Mouse (Mus musculus) hindbrain, embryonic 11.5 days (tissue): ENCODE data around the gene Eif3f. TPM values are rescaled to one million over a fixed set of nuclear protein-coding genes. Genes with fewer than 3 reads are reported as not detected.
A peak's percentile ranks its signal among the peaks of the same experiment; 100 is the strongest.

Experiments
- ATAC-seq: fragments of 200-750 bp; cut with Nextera tagmentation; 2 replicates; pipeline ENCODE4 v1.8.0; 2017; ENCODE audit warnings: mild to moderate bottlenecking, moderate TSS enrichment, moderate library complexity; ENCODE audit not compliant: low FRiP score
- DNase-seq: peaks from one replicate; pipeline ENCODE4 v3.0.0-alpha.2; 2015; ENCODE audit warnings: low spot score
- H3K27ac ChIP-seq: fragments of 300-500 bp; sonication (generic); 2 replicates; pipeline ENCODE4 v1.5.1; 2014; ENCODE audit warnings: mild to moderate bottlenecking, low read depth, low read length
- H3K27me3 ChIP-seq: fragments of 300-500 bp; sonication (generic); 2 replicates; pipeline ENCODE4 v1.6.1; 2014; ENCODE audit warnings: mild to moderate bottlenecking, low read length, moderate library complexity, mixed read lengths; ENCODE audit not compliant: control insufficient read depth, insufficient read depth
- H3K36me3 ChIP-seq: fragments of 300-500 bp; sonication (generic); 2 replicates; pipeline ENCODE4 v1.6.1; 2014; ENCODE audit warnings: mild to moderate bottlenecking, low read length, moderate library complexity, mixed read lengths; ENCODE audit not compliant: control insufficient read depth, insufficient read depth
- H3K4me1 ChIP-seq: fragments of 300-500 bp; sonication (generic); replicated peaks from 2 replicates; pipeline ENCODE4 v1.6.1; 2014; ENCODE audit warnings: low read length, mixed read lengths; ENCODE audit not compliant: control insufficient read depth, insufficient read depth
- H3K4me2 ChIP-seq: fragments of 300-500 bp; sonication (generic); replicated peaks from 2 replicates; pipeline ENCODE4 v1.6.1; 2014; ENCODE audit warnings: mild to moderate bottlenecking, low read depth, low read length
- H3K4me3 ChIP-seq: fragments of 300-500 bp; sonication (generic); 2 replicates; pipeline ENCODE4 v1.5.1; 2014; ENCODE audit warnings: low read depth, low read length
- H3K9ac ChIP-seq: fragments of 300-500 bp; sonication (generic); 2 replicates; pipeline ENCODE4 v1.6.1; 2014; ENCODE audit warnings: low read depth, low read length
- H3K9me3 ChIP-seq: fragments of 300-500 bp; sonication (generic); 2 replicates; pipeline ENCODE4 v1.6.1; 2016; ENCODE audit warnings: low read length; ENCODE audit not compliant: control insufficient read depth
- WGBS: fragments of 180-500 bp; shearing (Covaris S2); extraction: QIAGEN DNeasy Blood & Tissue Kit; methylation state at CpG from one replicate; pipeline ENCODE4 v1.1.7; 2014; 5-methylcytosine and 5-hydroxymethylcytosine counted together
- polyA plus RNA-seq: library from polyadenylated mRNA; unstranded; fragments of >200 nt; fragmentation: Nextera tagmentation; extraction: Ambion mirVana; gene quantifications from 2 replicates; pipeline ENCODE4 v1.2.1, GENCODE M21; 2014

The Eif3f gene
- polyA plus RNA-seq: 78.7 and 87.3 TPM in 2 replicates

DNA sequence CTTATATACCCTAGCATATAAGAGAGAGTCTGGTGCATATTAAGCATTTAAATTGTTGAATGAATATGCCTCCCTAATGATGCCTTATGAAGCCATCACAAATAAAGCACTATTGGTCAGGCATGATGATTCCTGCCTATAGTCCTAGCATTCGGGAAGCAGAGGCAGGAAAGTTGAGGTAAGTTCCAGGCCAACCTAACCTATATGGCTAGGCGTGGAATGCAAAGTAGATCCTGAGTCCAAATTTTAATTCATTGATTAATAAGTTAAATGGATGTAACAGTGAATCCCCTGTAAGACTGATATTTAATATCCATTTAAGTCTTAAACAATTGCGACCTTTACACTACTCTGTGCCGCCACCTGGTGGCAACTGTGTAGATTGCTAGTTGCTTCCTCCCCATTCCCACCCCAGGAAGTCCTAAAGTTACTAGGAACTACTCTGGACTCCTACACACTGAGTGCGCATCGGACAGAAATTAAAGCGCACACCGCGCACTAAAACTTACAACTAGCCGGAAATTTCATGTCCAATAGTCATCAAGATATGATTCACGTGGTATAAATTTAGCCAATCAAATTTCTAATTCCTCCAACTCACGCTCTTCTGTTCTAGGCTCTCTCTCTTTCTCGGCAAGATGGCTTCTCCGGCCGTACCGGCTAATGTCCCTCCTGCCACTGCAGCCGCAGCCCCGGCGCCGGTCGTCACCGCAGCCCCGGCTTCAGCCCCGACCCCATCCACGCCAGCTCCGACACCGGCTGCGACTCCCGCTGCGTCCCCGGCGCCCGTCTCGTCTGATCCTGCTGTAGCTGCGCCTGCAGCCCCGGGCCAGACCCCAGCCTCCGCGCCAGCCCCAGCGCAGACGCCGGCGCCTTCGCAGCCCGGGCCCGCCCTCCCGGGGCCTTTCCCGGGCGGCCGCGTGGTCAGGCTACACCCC, at the start of gene Eif3f:
Gene Eif3f, plus strand, starts transcription at position 624 of the 938 bp plus-strand sequence.
- ATAC-seq (peak; percentile 99), DNase-seq (peak; percentile 95)
- no peaks in the 10 kb centered on the region for H3K27me3 ChIP-seq
- peak within 1 kb of the TSS; percentile 84 for H3K4me3 ChIP-seq
- H3K4me1 ChIP-seq: no peaks in the 10 kb centered on the region; the same call in 1 of the 2 replicates
- H3K9ac ChIP-seq: peak within 1 kb of the TSS; percentile 92
- H3K36me3 ChIP-seq: peaks cover 5% of the 10 kb centered on the region
- peak within 1 kb of the TSS; percentile 55 for H3K4me2 ChIP-seq
- WGBS: 2% methylated on average over 50 of the region's 50 CpGs
- H3K27ac ChIP-seq: peak within 1 kb of the TSS; percentile 52
- no peaks in the 10 kb centered on the region for H3K9me3 ChIP-seq

GRCm38 (mm10) chr7:108884906-108885305, 49.3 kb upstream of the Eif3f start, which contains the start of gene Olfr518:
Gene Olfr518 (minus strand): TSS chr7:108885006.
- no peaks in the 10 kb centered on the region for H3K4me1 ChIP-seq
- DNase-seq: no peak
- no peaks in the 10 kb centered on the region for H3K36me3 ChIP-seq
- no peak for ATAC-seq
- H3K27ac ChIP-seq: no peak within 1 kb of the TSS
- H3K9ac ChIP-seq: no peak within 1 kb of the TSS
- no peaks in the 10 kb centered on the region for H3K27me3 ChIP-seq
- H3K4me3 ChIP-seq: no peak within 1 kb of the TSS
- WGBS: 89% methylated on average over 4 of the region's 4 CpGs
- H3K9me3 ChIP-seq: no peaks in the 10 kb centered on the region
- H3K4me2 ChIP-seq: no peak within 1 kb of the TSS

GRCm38 (mm10) chr7:108894320-108894719, 39.9 kb upstream of the Eif3f start, which contains the start of gene Olfr519:
Gene Olfr519 (minus strand): TSS chr7:108894420.
- DNase-seq (no peak), ATAC-seq (no peak)
- Histone ChIP-seq H3K4me1 (no peaks in the 10 kb centered on the region), H3K9me3 (no peaks in the 10 kb centered on the region), H3K4me3 (no peak within 1 kb of the TSS), H3K9ac (no peak within 1 kb of the TSS), H3K4me2 (no peak within 1 kb of the TSS), H3K27me3 (no peaks in the 10 kb centered on the region), H3K27ac (no peak within 1 kb of the TSS), H3K36me3 (no peaks in the 10 kb centered on the region)
- 86% methylated on average over 5 of the region's 5 CpGs for WGBS

GRCm38 (mm10) chr7:108903969-108904368, 30.2 kb upstream of the Eif3f start:
- no peaks in the 10 kb centered on the region for H3K4me1 ChIP-seq
- WGBS: 85% methylated on average over 2 of the region's 2 CpGs
- no peak overlapping the region for H3K9ac ChIP-seq
- no peak overlapping the region for H3K27ac ChIP-seq
- no peak for ATAC-seq
- no peak for DNase-seq
- H3K4me3 ChIP-seq: no peak overlapping the region
- no peak overlapping the region for H3K4me2 ChIP-seq
- no peaks in the 10 kb centered on the region for H3K9me3 ChIP-seq
- H3K36me3 ChIP-seq: no peaks in the 10 kb centered on the region
- no peaks in the 10 kb centered on the region for H3K27me3 ChIP-seq

DNA sequence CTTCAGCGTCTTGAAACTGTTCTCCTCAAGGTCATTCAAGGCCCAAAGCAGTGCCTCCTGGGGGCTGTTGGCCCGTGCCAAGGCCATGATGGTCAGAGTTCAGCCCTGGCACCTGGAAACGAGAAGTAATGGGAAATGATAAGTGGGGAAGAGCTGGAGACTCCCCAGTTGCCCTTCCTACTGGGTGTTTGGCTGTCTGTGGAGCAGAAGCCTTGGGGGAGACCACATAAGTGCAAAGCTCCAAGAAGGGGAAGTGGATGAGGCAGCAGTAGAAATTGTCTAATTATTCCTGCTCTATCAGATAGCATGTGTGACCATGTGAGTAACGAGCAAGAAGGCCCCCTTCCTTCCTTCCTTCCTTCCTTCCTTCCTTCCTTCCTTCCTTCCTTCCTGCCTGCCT, 7.2 kb upstream of the Eif3f start:
- Histone ChIP-seq H3K4me3 (no peak overlapping the region), H3K36me3 (no peaks in the 10 kb centered on the region), H3K4me1 (no peaks in the 10 kb centered on the region), H3K27me3 (no peaks in the 10 kb centered on the region), H3K4me2 (no peak overlapping the region), H3K9ac (no peak overlapping the region), H3K9me3 (no peaks in the 10 kb centered on the region), H3K27ac (no peak overlapping the region)
- 86% methylated on average over 4 of the region's 4 CpGs for WGBS
- ATAC-seq (no peak), DNase-seq (no peak)

DNA sequence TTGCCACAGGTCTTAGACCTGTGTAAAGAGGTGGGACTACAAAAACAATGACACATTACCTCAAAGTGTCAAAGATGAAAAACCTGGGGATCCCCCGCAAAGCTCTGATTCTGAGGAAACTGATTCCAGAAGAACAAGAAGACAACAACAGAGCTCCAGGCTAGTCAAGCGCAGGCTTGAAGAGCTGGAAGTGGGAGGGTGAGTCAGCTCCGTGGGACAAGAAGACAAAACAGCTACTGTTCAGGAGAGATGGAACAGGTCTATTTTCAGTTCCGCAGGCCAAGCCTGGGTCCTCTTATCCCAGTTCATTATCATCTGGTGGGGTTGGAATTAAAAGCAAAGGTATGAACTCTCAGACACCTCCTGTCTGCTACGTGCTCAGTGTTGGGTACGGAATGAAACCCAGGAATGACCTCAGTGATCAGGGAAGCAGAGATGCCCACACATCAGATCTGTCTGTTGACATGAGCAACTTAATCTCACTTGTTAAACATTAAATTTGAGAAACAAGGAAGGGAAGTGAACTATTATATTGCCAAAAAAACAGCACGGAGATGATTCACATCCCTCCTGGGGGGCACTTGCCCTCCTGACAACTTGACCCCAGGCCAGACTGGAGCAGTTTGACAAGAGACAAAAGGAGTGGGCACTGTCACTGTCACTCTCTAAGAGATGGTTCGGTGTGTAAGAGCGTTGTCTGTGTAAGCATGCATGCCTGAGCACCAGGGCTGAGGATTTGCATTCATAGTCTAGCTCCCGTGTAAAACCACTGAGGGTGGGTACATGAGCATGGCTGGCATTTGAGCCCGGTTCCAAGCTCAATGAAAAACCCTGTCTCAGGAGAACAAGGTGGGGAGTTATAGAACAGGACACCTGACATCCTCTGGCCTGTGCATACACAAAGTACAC, 5.7 kb upstream of the Eif3f start:
- Histone ChIP-seq H3K9me3 (no peaks in the 10 kb centered on the region), H3K4me2 (no peak overlapping the region), H3K27ac (no peak overlapping the region), H3K36me3 (no peaks in the 10 kb centered on the region), H3K4me3 (no peak overlapping the region), H3K27me3 (no peaks in the 10 kb centered on the region), H3K9ac (no peak overlapping the region), H3K4me1 (no peaks in the 10 kb centered on the region)
- no peak for ATAC-seq
- no peak for DNase-seq
- WGBS: 81% methylated on average over 11 of the region's 11 CpGs

DNA sequence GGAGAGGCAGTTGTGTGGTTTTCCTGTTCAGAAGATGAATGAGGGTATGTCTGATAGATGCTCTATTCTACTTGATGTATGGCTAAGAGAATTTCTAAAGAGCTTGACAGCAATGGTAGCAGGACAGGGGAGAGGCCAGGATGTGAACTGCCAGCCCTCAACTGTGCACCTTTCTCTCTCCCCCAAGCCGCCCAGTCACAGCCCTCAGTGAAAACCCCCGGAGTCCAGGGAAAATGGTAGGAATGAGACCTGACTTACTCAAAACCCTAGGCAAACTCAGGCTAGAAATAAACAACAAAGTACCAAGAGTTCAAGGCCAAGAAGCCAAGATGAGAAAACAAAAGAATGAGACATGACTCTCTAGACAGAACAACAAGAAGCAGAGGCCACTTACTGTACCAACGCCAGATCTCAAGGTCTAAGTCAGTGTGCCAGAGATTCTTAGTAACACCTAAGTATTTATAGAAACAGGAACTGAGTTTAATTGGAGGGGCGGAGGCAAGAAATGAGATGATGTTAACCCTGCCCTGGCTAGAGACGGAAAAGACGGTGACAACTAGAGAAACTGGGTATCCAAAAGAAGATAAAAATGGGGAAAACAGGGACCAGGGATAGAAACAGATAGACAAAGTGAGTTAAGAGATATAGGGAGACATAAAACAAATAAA, 4.4 kb upstream of the Eif3f start, which contains the start of gene Nlrp10:
Gene Nlrp10, minus strand, starts transcription at position 453 of the 668 bp plus-strand sequence.
- Histone ChIP-seq H3K27me3 (no peaks in the 10 kb centered on the region), H3K9me3 (no peaks in the 10 kb centered on the region), H3K9ac (no peak within 1 kb of the TSS), H3K27ac (no peak within 1 kb of the TSS), H3K36me3 (no peaks in the 10 kb centered on the region), H3K4me1 (no peaks in the 10 kb centered on the region), H3K4me3 (no peak within 1 kb of the TSS), H3K4me2 (no peak within 1 kb of the TSS)
- DNase-seq: no peak
- WGBS: 81% methylated on average over 6 of the region's 6 CpGs
- no peak for ATAC-seq

- H3K36me3 ChIP-seq: peaks cover 8% of the 10 kb centered on the region
- H3K4me1 ChIP-seq: no peaks in the 10 kb centered on the region; the same call in 1 of the 2 replicates
- peak overlapping the region; percentile 84 for H3K4me3 ChIP-seq
- peak overlapping the region; percentile 55 for H3K4me2 ChIP-seq
- ATAC-seq (no peak), DNase-seq (no peak)
- H3K27ac ChIP-seq: no peak overlapping the region
- H3K9me3 ChIP-seq: no peaks in the 10 kb centered on the region
- H3K27me3 ChIP-seq: no peaks in the 10 kb centered on the region
- H3K9ac ChIP-seq: peak overlapping the region; percentile 92
- 10% methylated on average over 8 of the region's 8 CpGs for WGBS
These were observed 619 bp downstream of the Eif3f start for GRCm38 (mm10) chr7:108934836-108935235.
